Mouse (Mus musculus) right cerebral cortex, adult 18-20 months (tissue): Measurements from ENCODE around the gene Rac2.

Experiments
- DNase-seq: peaks from one replicate; pipeline ENCODE4 v3.0.0; 2022; ENCODE audit warnings: mixed read lengths

The Rac2 gene

DNA sequence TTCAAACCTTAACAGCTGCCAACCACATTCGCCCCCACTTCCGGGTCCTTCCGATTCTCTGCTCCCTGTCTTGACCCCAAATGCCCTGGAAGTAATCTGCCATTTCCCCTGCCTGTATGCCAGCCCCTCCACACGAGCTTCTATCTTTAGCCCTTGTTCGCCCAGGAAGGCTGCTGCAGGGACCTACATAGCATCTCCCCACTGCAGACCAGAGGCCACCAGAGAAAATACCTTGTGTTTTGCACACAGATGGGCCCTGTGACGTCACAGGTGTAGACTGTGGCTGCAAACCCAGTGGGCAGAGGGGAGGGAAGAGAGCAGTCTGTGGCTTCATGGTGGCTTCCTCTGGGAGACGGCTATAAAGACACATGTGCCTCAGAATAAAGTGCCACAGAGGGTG, 54.4 kb downstream of the Rac2 start:
- no peak for DNase-seq

DNA sequence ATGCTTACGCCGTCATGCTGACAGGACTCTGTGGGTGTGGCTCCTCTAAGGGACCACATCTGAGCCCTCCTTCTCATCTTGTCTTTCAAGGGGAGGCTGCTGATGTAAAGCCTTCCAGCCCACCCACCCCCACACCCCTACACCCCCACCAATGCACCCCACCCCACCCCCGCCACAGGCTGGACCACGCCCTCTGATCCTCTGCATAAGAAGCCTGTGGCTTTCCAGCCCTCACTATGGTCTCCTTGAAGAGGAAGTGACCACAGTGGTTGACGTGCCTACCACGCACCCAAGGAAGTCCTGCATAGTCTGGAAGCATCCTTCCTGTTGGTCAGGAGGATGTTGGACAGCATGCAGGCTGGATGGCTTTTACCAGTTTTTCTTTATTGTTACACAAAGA, 56.8 kb downstream of the Rac2 start:
- no peak for DNase-seq

DNA sequence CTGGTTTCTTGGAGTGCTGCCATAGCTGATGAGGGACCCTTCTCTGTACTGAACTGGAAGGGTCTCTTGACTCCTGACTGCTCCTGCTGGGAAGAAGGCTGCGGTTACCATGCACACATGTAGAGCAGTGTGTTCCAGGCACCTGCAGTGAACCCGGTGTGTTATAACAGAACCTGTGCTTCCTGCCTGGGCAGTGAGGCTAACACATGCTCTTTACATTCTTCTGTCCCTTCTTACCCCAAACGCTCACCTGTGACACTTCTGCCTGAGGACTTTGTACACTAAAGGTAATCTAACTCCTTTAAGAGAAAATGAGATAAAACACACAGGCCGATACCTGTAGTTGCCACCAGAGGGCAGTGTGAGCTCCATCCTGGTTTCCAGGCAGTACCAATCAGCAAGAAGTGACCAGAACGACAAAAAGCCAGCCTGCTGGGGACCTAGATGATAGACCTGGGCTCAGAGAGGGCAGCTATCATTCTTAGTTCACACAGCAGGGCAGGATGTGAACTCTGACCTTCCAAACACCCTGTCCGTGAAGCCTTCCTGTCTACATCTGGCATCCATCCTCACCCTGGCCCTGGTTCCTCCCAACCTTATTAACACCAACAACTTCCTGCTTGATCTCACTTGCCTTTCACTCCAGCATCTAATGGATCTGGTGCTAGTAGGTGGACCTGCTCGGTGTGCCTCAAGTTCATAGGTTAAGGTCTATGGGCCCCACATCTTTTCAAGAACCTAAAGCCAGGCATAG, 58.0 kb downstream of the Rac2 start:
- peak; percentile 74 for DNase-seq

DNA sequence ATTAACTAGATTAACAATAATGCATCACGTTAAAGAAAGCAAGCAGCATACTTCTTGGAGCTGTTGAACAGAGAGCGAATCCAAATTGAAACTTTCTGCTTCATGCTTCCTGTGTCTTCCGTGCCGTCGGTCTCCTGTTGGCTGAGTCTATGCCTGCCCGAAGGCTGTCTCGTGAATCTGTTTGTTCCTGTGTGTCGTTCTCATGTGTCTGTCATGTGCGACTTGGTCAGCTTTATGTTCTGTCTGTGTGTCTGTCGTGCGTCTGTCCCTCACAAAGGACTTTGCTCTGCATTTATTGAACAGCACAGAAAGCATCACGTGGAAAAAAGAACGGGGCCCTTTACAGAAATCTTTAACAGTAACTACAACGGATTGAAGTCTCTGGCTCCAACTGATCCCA, 59.6 kb downstream of the Rac2 start:
- DNase-seq = no peak

DNA sequence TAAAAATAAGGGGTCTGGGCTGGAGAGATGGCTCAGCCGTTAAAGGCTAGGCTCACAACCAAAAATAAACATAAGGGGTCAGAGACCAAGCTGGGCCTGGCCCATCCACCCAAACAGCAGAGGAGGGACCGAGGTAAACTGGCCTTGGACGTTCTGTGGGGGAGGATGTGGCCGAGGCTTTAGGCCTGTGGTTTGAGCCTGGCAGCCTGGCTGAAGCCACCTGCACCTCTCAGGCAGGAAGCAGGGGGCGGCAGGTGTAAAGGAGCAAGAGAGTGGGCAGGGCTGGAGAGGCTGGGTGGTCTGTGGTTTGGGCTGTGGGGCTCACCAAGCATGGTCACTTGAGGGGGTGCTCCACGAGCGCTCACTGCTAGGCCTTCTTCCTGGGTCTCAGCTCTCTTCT, 60.6 kb downstream of the Rac2 start:
- DNase-seq = no peak

DNA sequence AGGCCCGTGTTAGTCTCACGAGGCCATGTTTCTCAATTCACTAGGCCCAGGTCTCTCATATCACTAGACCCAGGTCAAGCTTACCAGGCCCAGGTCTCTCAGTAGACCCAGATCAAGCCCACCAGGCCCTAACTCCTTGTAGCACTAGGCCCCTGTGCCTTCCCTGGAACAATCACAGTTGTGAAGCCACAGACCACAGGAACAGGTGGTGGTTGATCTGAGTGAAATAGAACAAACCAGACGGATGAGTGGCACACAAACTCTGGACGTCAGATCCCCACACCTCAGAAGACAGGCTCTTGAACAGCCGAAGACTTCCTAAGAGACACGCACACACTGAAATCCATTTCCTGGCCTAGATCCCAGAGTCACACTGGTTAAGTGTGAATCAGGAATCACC, 61.8 kb downstream of the Rac2 start:
- DNase-seq = no peak

DNA sequence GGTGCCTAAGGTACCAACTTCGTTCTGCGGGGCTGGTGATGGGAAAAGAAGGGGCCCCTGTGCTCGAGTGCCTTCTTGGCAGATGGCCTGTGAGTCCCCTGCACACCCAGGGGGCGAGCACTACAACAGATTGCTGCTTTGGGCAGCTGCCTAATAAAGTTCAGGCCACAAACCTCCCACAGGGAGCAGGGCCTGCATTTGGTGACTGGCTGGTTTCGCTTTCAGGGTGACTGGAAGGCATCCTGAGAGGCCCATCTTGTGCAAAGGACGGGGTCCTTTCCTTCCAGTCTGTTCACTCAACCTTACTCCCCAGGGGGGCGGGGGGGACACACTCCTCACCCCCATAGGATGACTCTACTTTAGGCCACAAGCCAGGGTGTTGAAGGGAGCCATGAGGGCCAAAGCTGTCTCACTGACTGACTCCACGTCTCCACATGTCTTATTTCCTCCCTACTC, 62.4 kb downstream of the Rac2 start:
- no peak for DNase-seq

DNA sequence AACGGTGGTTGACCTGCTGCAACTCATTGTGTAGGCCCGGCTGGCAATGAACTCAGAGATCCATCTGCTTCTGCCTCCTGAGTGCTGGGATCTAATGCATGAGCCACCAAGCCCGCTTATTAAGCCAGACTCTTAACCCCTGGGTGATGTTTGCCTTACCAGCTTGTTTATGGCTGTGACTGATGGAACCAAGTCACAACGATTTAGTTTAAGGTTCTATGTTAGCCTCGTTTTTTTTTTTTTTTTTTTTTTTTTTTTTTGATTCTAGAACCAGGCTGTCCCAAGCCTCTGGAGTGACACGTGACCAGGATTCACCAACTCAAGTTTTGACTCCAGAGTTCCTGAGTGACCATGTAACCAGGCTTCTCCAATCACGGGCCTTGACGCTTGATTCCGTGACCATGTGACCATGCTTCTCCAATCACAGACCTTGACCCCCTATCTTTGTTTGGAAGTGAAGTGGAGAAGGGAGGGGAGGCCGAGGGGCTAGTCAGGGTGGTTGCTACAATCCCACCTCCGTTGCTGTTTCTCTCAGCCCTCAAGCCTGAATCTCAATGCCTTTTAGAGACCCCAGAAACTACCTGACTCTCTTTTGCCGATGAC, 63.2 kb downstream of the Rac2 start:
- DNase-seq = no peak
